Mouse (Mus musculus) lung, postnatal 0 days (tissue): ENCODE results near the gene Enpp1. TPM values are rescaled to one million over a fixed set of nuclear protein-coding genes. Genes with fewer than 3 reads are reported as not detected.

Experiments used
- ATAC-seq: fragments of 200-750 bp; cut with Nextera tagmentation; 2 replicates; pipeline ENCODE4 v1.8.0; 2017; ENCODE audit warnings: moderate library complexity
- DNase-seq: peaks from one replicate; pipeline ENCODE4 v3.0.0-alpha.2; 2016; ENCODE audit warnings: low spot score
- H3K27ac ChIP-seq: fragments of 300-500 bp; sonication (generic); 2 replicates; pipeline ENCODE4 v1.5.1; 2014; ENCODE audit warnings: antibody characterized with exemption, mild to moderate bottlenecking, low read length, mixed read lengths
- H3K27me3 ChIP-seq: fragments of 300-500 bp; sonication (generic); replicated peaks from 2 replicates; pipeline ENCODE4 v1.6.1; 2014; ENCODE audit warnings: low read length, mixed read lengths; ENCODE audit not compliant: insufficient read depth
- H3K36me3 ChIP-seq: fragments of 300-500 bp; sonication (generic); 2 replicates; pipeline ENCODE4 v1.6.1; 2014; ENCODE audit warnings: low read length, mixed read lengths; ENCODE audit not compliant: insufficient read depth
- H3K4me1 ChIP-seq: fragments of 300-500 bp; sonication (generic); 2 replicates; pipeline ENCODE4 v1.6.1; 2014; ENCODE audit warnings: antibody characterized with exemption, low read depth, low read length, mixed read lengths; ENCODE audit not compliant: insufficient read depth
- H3K4me2 ChIP-seq: fragments of 300-500 bp; sonication (generic); replicated peaks from 2 replicates; pipeline ENCODE4 v1.6.1; 2014; ENCODE audit warnings: low read depth, mild to moderate bottlenecking, low read length, moderate library complexity, mixed read lengths
- H3K4me3 ChIP-seq: fragments of 300-500 bp; sonication (generic); 2 replicates; pipeline ENCODE4 v1.5.1; 2014; ENCODE audit warnings: low read depth, low read length
- H3K9ac ChIP-seq: fragments of 300-500 bp; sonication (generic); replicated peaks from 2 replicates; pipeline ENCODE4 v1.6.1; 2014; ENCODE audit warnings: low read depth, mild to moderate bottlenecking
- H3K9me3 ChIP-seq: fragments of 300-500 bp; sonication (generic); 2 replicates; pipeline ENCODE4 v1.6.1; 2016; ENCODE audit warnings: low read length, mixed read lengths
- CTCF ChIP-seq: IDR thresholded peaks from 2 replicates; pipeline ENCODE4 v1.5.1; 2016; ENCODE audit warnings: antibody characterized with exemption, mild to moderate bottlenecking
- EP300 ChIP-seq: IDR thresholded peaks from 2 replicates; pipeline ENCODE4 v1.6.1; 2016; ENCODE audit warnings: antibody characterized with exemption, mild to moderate bottlenecking, control low read depth
- WGBS: fragments of 180-500 bp; shearing (Covaris S2); extraction: QIAGEN DNeasy Blood & Tissue Kit; methylation state at CpG from one replicate; pipeline ENCODE4 v1.1.7; 2014; 5-methylcytosine and 5-hydroxymethylcytosine counted together
- polyA plus RNA-seq: library from polyadenylated mRNA; unstranded; fragments of >200 nt; fragmentation: Nextera tagmentation; extraction: Ambion mirVana; gene quantifications from 2 replicates; pipeline ENCODE4 v1.2.1, GENCODE M21; 2015

The Enpp1 gene
- 2.4 and 2.9 TPM in 2 replicates for polyA plus RNA-seq

- peak; percentile 91 for ATAC-seq
- Histone ChIP-seq H3K27ac (no peak within 1 kb of the TSS), H3K36me3 (no peaks in the 10 kb centered on the region), H3K4me1 (peaks cover 5% of the 10 kb centered on the region; the same call in 1 of the 2 replicates), H3K9me3 (no peaks in the 10 kb centered on the region), H3K4me2 (peak within 1 kb of the TSS; percentile 97), H3K9ac (peak within 1 kb of the TSS; percentile 30), H3K4me3 (peak within 1 kb of the TSS; percentile 53), H3K27me3 (no peaks in the 10 kb centered on the region)
- TF ChIP-seq CTCF = no peak; the same call in 1 of the 2 replicates
- no peak for TF ChIP-seq EP300
- under 1% methylated on average over 75 of the region's 79 CpGs for WGBS
- DNase-seq = peak; percentile 55
These were observed at the start of gene Enpp1 for GRCm38 (mm10) chr10:24711480-24712366. TSS of gene Enpp1 (minus strand) at chr10:24712159.

- no peak overlapping the region for H3K9ac ChIP-seq
- DNase-seq (no peak), ATAC-seq (no peak)
- no peaks in the 10 kb centered on the region for H3K27me3 ChIP-seq
- no peaks in the 10 kb centered on the region for H3K36me3 ChIP-seq
- no peak overlapping the region for H3K4me2 ChIP-seq
- no peak overlapping the region for H3K4me3 ChIP-seq
- H3K9me3 ChIP-seq = no peaks in the 10 kb centered on the region
- no peaks in the 10 kb centered on the region for H3K4me1 ChIP-seq
- 33% methylated on average over 8 of the region's 8 CpGs for WGBS
- H3K27ac ChIP-seq = no peak overlapping the region
- TF ChIP-seq CTCF = no peak
- TF ChIP-seq EP300 = no peak
These were observed 46.5 kb upstream of the Enpp1 start for GRCm38 (mm10) chr10:24758326-24758915.

GRCm38 (mm10) chr10:24754874-24755540, 43.0 kb upstream of the Enpp1 start:
- H3K27ac ChIP-seq = no peak overlapping the region
- peak overlapping the region; percentile 40; the same call in 1 of the 2 replicates for H3K4me2 ChIP-seq
- DNase-seq (no peak), ATAC-seq (no peak)
- no peak overlapping the region for H3K4me3 ChIP-seq
- no peaks in the 10 kb centered on the region for H3K9me3 ChIP-seq
- no peak overlapping the region for H3K9ac ChIP-seq
- TF ChIP-seq CTCF = no peak
- H3K27me3 ChIP-seq = no peaks in the 10 kb centered on the region
- 66% methylated on average over 9 of the region's 9 CpGs for WGBS
- no peaks in the 10 kb centered on the region for H3K36me3 ChIP-seq
- H3K4me1 ChIP-seq = no peaks in the 10 kb centered on the region

GRCm38 (mm10) chr10:24754251-24754835, 42.4 kb upstream of the Enpp1 start:
- DNase-seq = peak; percentile 28
- H3K4me3 ChIP-seq = peak overlapping the region; percentile 40
- H3K36me3 ChIP-seq = no peaks in the 10 kb centered on the region
- H3K4me2 ChIP-seq = peak overlapping the region; percentile 40
- no peak overlapping the region for H3K9ac ChIP-seq
- no peaks in the 10 kb centered on the region for H3K4me1 ChIP-seq
- H3K27ac ChIP-seq = peak overlapping the region; percentile 54; the same call in 1 of the 2 replicates
- no peaks in the 10 kb centered on the region for H3K9me3 ChIP-seq
- ATAC-seq = peak; percentile 50
- no peaks in the 10 kb centered on the region for H3K27me3 ChIP-seq
- 35% methylated on average over 11 of the region's 11 CpGs for WGBS
- no peak for TF ChIP-seq EP300
- TF ChIP-seq CTCF = no peak

GRCm38 (mm10) chr10:24753536-24754250, 41.7 kb upstream of the Enpp1 start:
- peak; percentile 73 for ATAC-seq
- Histone ChIP-seq H3K9ac (no peak overlapping the region), H3K9me3 (no peaks in the 10 kb centered on the region), H3K4me3 (peak overlapping the region; percentile 40), H3K4me2 (peak overlapping the region; percentile 40), H3K27me3 (no peaks in the 10 kb centered on the region), H3K36me3 (no peaks in the 10 kb centered on the region), H3K27ac (peak overlapping the region; percentile 54; the same call in 1 of the 2 replicates), H3K4me1 (no peaks in the 10 kb centered on the region)
- TF ChIP-seq EP300 (no peak), CTCF (no peak)
- peak; percentile 65 for DNase-seq
- WGBS = 39% methylated on average over 16 of the region's 16 CpGs
